Mouse (Mus musculus): Measurements from ENCODE around the gene Thsd4. TPM values are rescaled to one million over a fixed set of nuclear protein-coding genes. Genes with fewer than 3 reads are reported as not detected.

The Thsd4 gene
- polyA plus RNA-seq, 1 experiment from 2014 or later: 30.5 TPM

DNA sequence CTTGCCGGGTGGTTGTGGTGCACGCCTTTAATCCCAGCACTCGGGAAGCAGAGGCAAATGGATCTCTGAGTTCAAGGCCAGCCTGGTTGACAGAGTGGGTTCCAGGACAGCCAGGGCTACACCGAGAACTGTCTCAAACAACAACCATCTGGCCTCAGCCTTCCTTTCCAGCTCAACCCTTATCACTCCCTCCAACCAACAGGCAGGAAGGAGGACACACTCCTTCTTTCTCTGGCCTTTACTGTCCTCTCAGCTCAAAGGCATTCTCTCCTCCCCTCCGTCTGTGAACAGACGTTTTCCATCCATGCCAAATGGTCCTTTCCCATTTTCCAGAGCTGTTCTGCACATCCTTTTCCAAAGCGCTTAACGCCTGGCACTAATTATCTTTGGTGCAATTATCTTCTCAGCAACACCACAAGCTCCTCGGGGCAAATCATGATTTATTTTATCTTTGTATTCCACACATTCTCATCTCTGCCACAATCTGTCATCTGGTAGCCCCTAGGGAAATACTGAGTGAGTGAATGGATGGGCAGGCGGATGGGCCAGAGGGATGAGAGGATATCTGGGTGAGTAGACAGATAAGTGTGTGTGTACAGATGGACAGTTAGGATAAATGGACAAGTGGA is 80.5 kb downstream of the Thsd4 start:
- no peak overlapping the region for H3K4me2 ChIP-seq (replicated peaks)
- H3K9ac ChIP-seq: no peak overlapping the region
- no peak for ATAC-seq (ENCODE audit: low FRiP score, low read depth)
- no peaks in the 10 kb centered on the region for H3K36me3 ChIP-seq
- peaks cover 18% of the 10 kb centered on the region for H3K4me1 ChIP-seq
- WGBS: 63% methylated on average over 10 of the region's 10 CpGs
- no peak overlapping the region for H3K27ac ChIP-seq
- no peak overlapping the region for H3K4me3 ChIP-seq
- H3K9me3 ChIP-seq: no peaks in the 10 kb centered on the region
- H3K27me3 ChIP-seq: no peaks in the 10 kb centered on the region

DNA sequence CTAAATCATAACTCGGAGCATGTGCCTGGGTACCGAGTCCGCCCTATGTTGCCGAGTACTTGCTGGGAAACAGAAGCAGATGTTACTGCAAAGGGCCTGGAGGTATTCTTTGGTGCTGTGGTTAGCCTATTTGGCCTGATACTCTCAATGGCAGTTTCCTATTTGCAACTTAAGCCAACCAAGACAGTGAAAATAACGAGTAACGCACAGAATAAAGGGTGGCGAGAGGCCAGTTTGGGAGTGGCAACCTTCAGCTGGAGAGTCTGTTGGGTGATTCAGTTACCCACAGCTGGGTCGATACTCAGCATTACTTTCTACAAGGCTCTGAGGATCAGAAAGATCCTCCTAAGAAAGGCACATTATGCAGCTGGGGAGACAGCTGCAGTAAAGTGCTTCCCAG is 81.3 kb downstream of the Thsd4 start:
- no peaks in the 10 kb centered on the region for H3K36me3 ChIP-seq
- 51% methylated on average over 8 of the region's 8 CpGs for WGBS
- H3K9ac ChIP-seq: no peak overlapping the region
- no peaks in the 10 kb centered on the region for H3K9me3 ChIP-seq
- ATAC-seq (ENCODE audit: low FRiP score, low read depth): no peak
- no peak overlapping the region for H3K4me2 ChIP-seq (replicated peaks)
- no peak overlapping the region for H3K27ac ChIP-seq
- H3K4me3 ChIP-seq: no peak overlapping the region
- peaks cover 4% of the 10 kb centered on the region; the same call in 1 of the 2 replicates for H3K27me3 ChIP-seq
- H3K4me1 ChIP-seq: peaks cover 11% of the 10 kb centered on the region

DNA sequence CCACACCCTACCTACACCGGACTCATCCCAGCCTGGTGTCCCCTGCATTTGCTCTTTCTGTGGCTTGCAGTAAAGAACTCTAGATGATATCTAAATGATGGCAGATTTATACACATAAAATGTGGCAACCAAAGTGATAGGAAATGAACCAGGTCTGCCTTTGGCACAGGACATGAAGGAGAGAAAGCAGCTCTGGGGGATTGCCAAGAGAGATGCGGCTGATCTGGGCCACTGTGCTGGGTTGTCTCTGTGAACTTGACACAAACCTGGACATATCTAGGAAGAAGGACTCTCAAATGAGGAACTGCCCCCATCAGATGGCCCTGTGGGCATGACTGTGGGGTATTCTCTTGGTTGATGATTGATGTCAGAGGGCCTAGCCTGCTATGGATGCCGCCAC is 85.6 kb downstream of the Thsd4 start:
- no peak overlapping the region for H3K4me2 ChIP-seq (replicated peaks)

DNA sequence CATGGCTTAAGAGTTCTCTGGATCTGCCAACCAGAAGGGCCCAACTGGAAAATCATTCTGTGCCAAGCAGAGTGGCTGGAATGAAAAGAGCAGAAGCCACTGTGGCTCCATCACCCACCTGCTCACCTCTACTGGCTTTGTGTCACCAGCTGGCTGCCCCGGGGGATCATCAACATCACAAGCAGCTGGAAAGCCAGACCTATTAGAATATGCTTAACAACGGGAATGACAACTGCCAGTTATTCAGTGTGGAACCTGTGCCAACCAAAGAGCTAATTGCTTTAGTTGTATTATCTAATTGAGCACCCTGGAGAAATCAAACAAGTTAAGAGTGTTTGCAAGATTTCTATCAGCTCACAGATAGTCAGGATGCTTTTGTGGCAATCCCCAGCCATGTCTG is 87.8 kb downstream of the Thsd4 start:
- WGBS: 32% methylated on average over 2 of the region's 2 CpGs
- Histone ChIP-seq H3K4me1 (peaks cover 5% of the 10 kb centered on the region; the same call in 1 of the 2 replicates), H3K27ac (no peak overlapping the region), H3K36me3 (no peaks in the 10 kb centered on the region), H3K27me3 (peaks cover 4% of the 10 kb centered on the region; the same call in 1 of the 2 replicates), H3K4me2 (replicated peaks) (no peak overlapping the region), H3K9me3 (no peaks in the 10 kb centered on the region), H3K9ac (no peak overlapping the region), H3K4me3 (no peak overlapping the region)
- ATAC-seq (ENCODE audit: low FRiP score, low read depth): no peak

More for the DNA sequence above, 85.6 kb downstream of the Thsd4 start:
- Histone ChIP-seq H3K4me3 (no peak overlapping the region), H3K27ac (no peak overlapping the region), H3K4me1 (peaks cover 12% of the 10 kb centered on the region), H3K9ac (no peak overlapping the region), H3K36me3 (no peaks in the 10 kb centered on the region), H3K27me3 (peaks cover 4% of the 10 kb centered on the region; the same call in 1 of the 2 replicates), H3K9me3 (no peaks in the 10 kb centered on the region)
- WGBS: 86% methylated on average over 3 of the region's 3 CpGs
- no peak for ATAC-seq (ENCODE audit: low FRiP score, low read depth)

DNA sequence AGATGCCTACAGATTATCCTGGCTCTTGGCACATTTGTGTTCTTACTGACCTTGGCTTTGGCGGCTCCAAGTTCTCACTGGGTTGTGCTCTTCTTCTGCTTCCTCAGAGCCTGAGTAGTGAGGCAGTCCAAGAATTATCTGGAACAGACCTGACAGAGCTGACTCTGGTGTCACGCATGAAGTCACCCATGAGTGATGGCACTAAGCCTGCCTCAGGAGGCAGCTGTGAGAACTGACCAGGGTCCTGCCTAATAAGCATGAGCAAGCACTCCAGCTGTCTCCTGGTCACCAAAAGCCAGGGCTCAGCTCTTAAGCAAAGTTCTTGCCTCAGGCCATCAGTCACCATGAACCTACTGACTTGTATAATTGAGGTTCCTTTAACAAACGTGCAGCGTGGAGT is 89.9 kb downstream of the Thsd4 start:
- Histone ChIP-seq H3K4me3 (no peak overlapping the region), H3K27ac (no peak overlapping the region), H3K27me3 (peaks cover 4% of the 10 kb centered on the region; the same call in 1 of the 2 replicates), H3K4me1 (peaks cover 5% of the 10 kb centered on the region; the same call in 1 of the 2 replicates), H3K4me2 (replicated peaks) (no peak overlapping the region), H3K9me3 (no peaks in the 10 kb centered on the region), H3K9ac (no peak overlapping the region), H3K36me3 (0 out of 2 replicates have a peak, but pooled peaks cover 4% of the 10 kb centered on the region)
- 86% methylated on average over 4 of the region's 4 CpGs for WGBS
- no peak for ATAC-seq (ENCODE audit: low FRiP score, low read depth)

DNA sequence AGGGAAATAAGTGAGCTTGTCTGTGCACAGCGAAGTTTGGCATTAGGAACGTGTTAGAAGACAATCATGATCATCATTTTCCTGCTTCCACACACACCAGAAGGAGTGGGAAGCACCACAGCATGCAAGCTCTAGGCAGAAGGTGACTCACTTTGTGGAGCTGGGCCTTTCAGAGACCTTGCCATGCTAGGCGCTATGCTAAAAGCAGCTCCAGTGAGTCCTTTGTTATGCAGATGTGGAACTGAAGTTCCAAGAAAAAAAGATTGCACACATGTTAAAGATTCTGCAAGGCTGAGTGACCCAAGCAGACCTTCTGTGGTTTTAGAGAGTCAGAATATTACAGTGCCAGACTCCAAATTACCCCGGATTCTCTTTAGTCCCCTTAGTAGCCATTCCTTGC is 91.8 kb downstream of the Thsd4 start:
- no peak for ATAC-seq (ENCODE audit: low FRiP score, low read depth)
- 0 out of 2 replicates have a peak, but pooled peaks cover 4% of the 10 kb centered on the region for H3K36me3 ChIP-seq
- H3K4me1 ChIP-seq: peaks cover 9% of the 10 kb centered on the region; the same call in 1 of the 2 replicates
- H3K9ac ChIP-seq: no peak overlapping the region
- H3K4me3 ChIP-seq: no peak overlapping the region
- H3K9me3 ChIP-seq: no peaks in the 10 kb centered on the region
- H3K4me2 ChIP-seq (replicated peaks): no peak overlapping the region
- WGBS: 88% methylated on average over 4 of the region's 4 CpGs
- no peak overlapping the region for H3K27ac ChIP-seq
- H3K27me3 ChIP-seq: no peaks in the 10 kb centered on the region

DNA sequence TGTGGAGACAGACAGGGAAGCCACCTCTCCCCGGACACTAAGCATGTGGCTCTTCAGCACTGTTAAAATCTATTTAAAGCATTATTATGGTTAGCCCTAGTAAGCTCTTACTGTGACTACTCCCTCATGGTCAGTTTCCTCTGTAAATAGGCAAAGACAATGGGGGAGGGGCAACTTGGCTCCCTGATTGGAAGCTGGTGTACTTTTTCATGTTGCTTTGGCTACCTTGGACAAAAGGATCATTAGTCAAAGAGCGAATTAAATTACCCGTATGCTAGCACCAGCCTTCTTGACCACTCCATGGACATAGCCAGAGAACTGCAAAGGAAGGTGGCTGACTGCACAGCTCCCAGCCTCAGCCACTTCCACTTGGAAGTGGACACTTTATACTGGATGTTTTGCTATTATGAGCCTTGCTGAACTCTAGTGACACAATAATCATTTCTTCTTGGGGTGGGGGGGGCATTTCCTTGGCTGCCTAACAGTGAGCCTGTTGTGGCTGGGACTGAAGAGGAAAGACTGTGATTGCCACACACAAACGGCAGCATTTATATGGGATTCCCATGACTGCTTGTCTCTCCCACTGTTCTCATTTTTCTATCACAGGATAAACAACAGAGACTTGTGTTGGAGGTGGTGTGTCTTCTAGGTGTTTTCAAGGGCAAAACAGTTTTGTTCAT is 107.6 kb downstream of the Thsd4 start:
- H3K36me3 ChIP-seq: no peaks in the 10 kb centered on the region
- H3K27me3 ChIP-seq: no peaks in the 10 kb centered on the region; the same call in 1 of the 2 replicates
- no peak overlapping the region for H3K4me3 ChIP-seq
- 44% methylated on average over 4 of the region's 4 CpGs for WGBS
- H3K4me1 ChIP-seq: peaks cover 38% of the 10 kb centered on the region
- no peaks in the 10 kb centered on the region for H3K9me3 ChIP-seq
- no peak overlapping the region for H3K4me2 ChIP-seq (replicated peaks)
- H3K27ac ChIP-seq: no peak overlapping the region
- ATAC-seq (ENCODE audit: low FRiP score, low read depth): no peak
- no peak overlapping the region for H3K9ac ChIP-seq

DNA sequence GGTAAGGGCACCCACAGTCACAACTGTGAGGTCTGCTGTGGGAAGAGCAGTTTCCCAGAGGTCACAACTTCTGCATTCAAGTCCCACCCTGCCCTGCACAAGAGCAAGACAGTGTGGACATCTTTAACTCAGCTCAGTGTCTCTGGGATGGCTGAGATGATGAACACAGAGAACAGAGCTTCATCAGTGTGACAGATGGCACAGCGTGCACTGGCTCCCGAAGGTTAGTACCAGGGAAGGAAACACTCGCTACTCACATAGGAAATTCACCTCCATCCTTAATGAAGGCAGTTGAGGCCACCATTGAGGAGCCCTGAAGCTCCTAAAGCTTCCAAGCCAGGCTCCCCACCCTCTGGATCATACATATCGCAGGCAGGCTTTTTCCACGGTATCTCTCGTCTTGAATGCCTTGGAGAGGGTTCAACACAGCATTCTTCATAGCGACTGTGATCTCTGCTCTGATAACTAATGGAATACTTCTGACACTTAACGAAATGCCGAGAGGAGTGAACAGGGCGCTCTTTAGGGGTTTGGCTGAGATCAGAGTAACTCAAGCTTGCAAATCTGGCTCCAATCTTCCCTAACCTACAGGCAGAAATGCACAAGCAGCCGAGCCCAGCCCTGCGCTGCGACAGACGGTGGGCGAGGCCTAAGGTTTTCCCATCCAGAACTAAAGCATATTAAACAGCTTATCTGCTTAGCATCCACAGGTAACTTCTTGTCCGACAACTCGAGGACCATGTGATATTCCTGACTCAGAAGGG is 110.8 kb downstream of the Thsd4 start:
- Histone ChIP-seq H3K4me3 (no peak overlapping the region), H3K36me3 (no peaks in the 10 kb centered on the region), H3K9me3 (no peaks in the 10 kb centered on the region), H3K27ac (no peak overlapping the region), H3K4me2 (replicated peaks) (no peak overlapping the region), H3K4me1 (peaks cover 55% of the 10 kb centered on the region), H3K9ac (no peak overlapping the region), H3K27me3 (no peaks in the 10 kb centered on the region; the same call in 1 of the 2 replicates)
- no peak for ATAC-seq (ENCODE audit: low FRiP score, low read depth)
- 59% methylated on average over 17 of the region's 17 CpGs for WGBS

DNA sequence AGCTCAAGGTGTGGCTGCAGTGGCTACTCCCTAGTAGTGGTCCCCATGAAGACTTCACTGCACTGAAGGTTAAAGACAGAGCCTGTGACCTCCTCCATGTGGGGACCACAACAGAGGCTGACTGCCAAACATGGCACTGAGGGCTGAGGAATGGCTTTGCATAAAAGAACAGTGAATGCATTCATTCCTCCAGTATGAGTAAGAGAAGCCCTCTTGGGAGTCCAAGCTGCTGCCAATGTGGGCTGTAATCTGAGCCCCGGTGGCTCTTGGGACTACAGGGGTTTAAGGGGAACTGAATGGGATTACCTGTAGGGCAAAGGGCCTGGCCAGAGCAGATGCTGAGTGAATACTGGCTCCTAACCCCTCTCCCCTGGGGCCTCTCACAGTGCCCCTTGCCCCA is 114.5 kb downstream of the Thsd4 start:
- peak; percentile 51; the same call in 1 of the 2 replicates for ATAC-seq (ENCODE audit: low FRiP score, low read depth)

DNA sequence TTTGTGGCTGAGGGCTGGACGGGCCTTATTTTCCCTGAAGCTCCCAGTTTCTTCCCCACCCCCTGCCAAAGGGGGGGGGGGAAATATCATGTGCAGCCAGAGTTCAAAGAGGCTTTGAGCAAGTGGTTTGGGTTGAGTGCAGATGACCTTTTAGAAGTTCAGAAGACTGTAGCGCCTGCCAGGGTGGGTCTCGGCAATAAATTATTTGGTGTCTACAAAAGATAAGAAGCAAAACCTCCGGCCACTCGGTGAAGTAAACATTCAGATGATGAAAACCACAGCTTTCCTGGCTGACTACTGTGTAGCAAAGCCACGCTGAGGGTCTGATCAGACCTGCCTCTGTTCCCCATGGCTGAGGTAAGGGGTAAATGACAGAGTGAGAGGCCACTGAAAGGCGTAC is 116.1 kb downstream of the Thsd4 start:
- no peaks in the 10 kb centered on the region for H3K9me3 ChIP-seq
- no peak for ATAC-seq (ENCODE audit: low FRiP score, low read depth)
- H3K9ac ChIP-seq: no peak overlapping the region
- 20% methylated on average over 7 of the region's 7 CpGs for WGBS
- H3K36me3 ChIP-seq: no peaks in the 10 kb centered on the region
- peaks cover 42% of the 10 kb centered on the region for H3K4me1 ChIP-seq
- no peak overlapping the region for H3K4me3 ChIP-seq
- H3K27me3 ChIP-seq: no peaks in the 10 kb centered on the region; the same call in 1 of the 2 replicates
- H3K4me2 ChIP-seq (replicated peaks): no peak overlapping the region
- H3K27ac ChIP-seq: no peak overlapping the region

More for the DNA sequence above, 114.5 kb downstream of the Thsd4 start:
- Histone ChIP-seq H3K4me1 (peaks cover 52% of the 10 kb centered on the region), H3K4me3 (no peak overlapping the region), H3K27me3 (no peaks in the 10 kb centered on the region; the same call in 1 of the 2 replicates), H3K4me2 (replicated peaks) (no peak overlapping the region), H3K27ac (no peak overlapping the region), H3K36me3 (no peaks in the 10 kb centered on the region), H3K9ac (no peak overlapping the region), H3K9me3 (no peaks in the 10 kb centered on the region)
- WGBS: 21% methylated on average over 1 of the region's 1 CpGs

DNA sequence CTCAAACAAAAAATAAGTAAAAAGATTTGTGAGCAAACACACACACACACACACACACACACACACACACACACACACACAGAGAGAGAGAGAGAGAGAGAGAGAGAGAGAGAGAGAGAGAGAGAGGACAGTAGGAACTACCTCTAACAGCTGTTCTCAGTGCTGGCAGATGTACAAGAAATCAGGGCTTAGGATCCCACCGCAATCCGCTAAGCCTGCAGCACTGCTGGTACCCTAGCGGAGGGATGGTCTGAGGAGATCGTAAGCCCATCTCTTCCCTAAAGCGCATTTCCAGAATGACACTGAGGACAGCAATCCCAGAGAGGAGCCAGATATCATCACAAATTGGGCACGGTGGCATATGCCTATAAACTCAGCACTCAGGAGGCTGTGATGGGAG is 119.2 kb downstream of the Thsd4 start:
- H3K27ac ChIP-seq: no peak overlapping the region
- WGBS: 89% methylated on average over 6 of the region's 6 CpGs
- peaks cover 13% of the 10 kb centered on the region for H3K27me3 ChIP-seq
- H3K9ac ChIP-seq: no peak overlapping the region
- no peaks in the 10 kb centered on the region for H3K36me3 ChIP-seq
- peaks cover 43% of the 10 kb centered on the region for H3K4me1 ChIP-seq
- no peak overlapping the region for H3K4me2 ChIP-seq (replicated peaks)
- no peak overlapping the region for H3K4me3 ChIP-seq
- no peaks in the 10 kb centered on the region for H3K9me3 ChIP-seq
- ATAC-seq (ENCODE audit: low FRiP score, low read depth): no peak

DNA sequence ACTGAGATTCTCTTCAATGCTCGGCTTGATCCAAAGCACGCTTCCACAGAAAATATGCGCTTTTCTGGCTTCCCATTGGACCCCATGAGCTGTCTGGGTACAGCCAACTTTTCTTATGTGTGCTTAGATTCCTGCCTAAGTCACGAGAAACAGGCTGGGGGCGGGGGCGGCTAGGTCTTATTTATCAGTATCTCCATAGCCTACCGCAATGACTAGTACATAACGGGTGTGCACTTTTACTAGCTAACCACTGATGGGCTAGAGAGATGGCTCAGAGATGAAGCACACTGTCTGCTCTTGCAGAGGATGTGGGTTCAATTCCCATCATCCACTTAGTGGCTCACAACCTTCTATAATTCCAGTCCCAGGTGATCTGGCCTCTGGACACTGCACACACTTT is 121.8 kb downstream of the Thsd4 start:
- H3K4me3 ChIP-seq: no peak overlapping the region
- no peak overlapping the region for H3K27ac ChIP-seq
- WGBS: 93% methylated on average over 8 of the region's 8 CpGs
- ATAC-seq (ENCODE audit: low FRiP score, low read depth): no peak
- no peak overlapping the region for H3K9ac ChIP-seq
- peaks cover 34% of the 10 kb centered on the region for H3K4me1 ChIP-seq
- no peak overlapping the region for H3K4me2 ChIP-seq (replicated peaks)
- H3K9me3 ChIP-seq: no peaks in the 10 kb centered on the region
- no peaks in the 10 kb centered on the region for H3K36me3 ChIP-seq
- peaks cover 13% of the 10 kb centered on the region for H3K27me3 ChIP-seq
